Mouse (Mus musculus) ovary, adult 18-20 months (tissue): ENCODE data around the gene Btbd11.
"Not testable (repeated sequence)": the region's sequence is repeated elsewhere in the genome, so short reads cannot be mapped to it uniquely, and the experiment has no call there.

Experiments
- DNase-seq: peaks from one replicate; pipeline ENCODE4 v3.0.0; 2022; ENCODE audit warnings: low spot score, mixed read lengths

The Btbd11 gene

DNA sequence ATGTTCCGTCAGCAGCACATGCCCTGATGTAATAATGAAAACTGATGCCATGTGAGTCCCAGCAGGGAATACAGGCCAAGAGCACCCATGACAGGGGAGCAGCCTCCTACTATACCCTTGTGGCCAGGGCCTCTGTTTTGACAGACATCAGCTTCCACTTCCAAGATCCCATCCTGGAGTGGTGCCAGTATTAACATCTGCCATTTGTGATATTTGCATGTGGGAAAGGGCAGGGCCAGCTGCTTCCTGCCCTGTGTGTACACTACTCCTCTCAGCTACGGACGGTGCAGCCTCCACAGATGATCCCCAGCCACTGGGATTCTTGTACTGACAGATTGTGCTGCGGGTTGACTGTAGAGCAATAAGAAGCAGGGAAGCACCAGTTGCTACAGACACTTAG is 269.3 kb downstream of the Btbd11 start:
- DNase-seq: no peak

GRCm38 (mm10) chr10:85657886-85658285 is 271.3 kb downstream of the Btbd11 start:
- DNase-seq: no peak

DNA sequence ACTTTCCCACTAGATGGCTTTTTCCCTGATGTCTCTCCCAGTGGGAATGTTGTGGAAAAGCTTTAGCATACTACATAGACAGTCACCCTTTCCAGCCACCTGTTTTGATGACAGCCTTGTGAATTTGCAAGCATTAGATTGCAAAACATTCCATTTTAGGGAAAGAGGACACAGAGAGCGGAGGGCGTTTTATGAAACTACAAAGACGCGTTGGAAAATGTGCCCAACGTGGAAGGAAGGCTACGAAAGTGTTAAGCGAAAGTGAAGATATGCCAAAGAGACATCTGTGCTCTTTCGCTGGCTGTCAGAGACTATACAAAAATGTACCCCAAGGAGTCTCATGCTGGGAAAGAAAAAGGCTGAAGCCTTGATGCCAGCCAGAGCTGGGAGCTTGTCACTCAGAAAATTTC is 286.9 kb downstream of the Btbd11 start:
- DNase-seq: no peak

GRCm38 (mm10) chr10:85678635-85679034 is 292.0 kb downstream of the Btbd11 start:
- DNase-seq: no peak

- DNase-seq: no peak
These were observed 295.8 kb downstream of the Btbd11 start for GRCm38 (mm10) chr10:85682446-85682845.

- DNase-seq: not testable (repeated sequence)
These were observed 307.8 kb downstream of the Btbd11 start for GRCm38 (mm10) chr10:85694429-85694828.

DNA sequence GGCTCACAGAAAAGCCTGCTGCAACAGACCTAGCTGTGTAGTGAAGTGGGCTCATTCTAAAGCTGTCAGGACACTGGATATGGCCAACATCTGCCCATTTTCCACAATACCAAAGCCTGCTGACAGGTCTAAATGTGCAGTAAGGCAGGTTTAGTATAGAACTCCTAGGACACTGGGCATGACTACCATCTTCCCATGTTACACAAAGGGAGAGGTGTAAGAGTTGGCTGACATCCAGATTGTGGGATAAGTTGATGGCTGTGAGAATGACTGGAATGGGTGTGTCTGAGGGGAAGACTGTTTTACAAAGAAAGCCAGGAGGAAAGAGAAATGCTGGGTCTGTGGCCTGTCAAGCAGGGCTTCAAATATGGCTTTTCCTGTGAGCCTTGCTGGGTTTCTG is 313.1 kb downstream of the Btbd11 start:
- no peak for DNase-seq

- DNase-seq: not testable (repeated sequence)
These were observed 323.2 kb downstream of the Btbd11 start for GRCm38 (mm10) chr10:85709790-85710189.
